Mouse (Mus musculus) right cerebral cortex, postnatal 25 days (tissue): ENCODE measurements at regions not wholly inside any gene's neighbourhood (a gene's known extent, or its start where the extent isn't known, plus 50 kb on each side); places are given as distances from the start of the nearest gene placed in this dataset.

Source experiments
- DNase-seq: peaks from one replicate; pipeline ENCODE4 v3.0.0; 2022

DNA sequence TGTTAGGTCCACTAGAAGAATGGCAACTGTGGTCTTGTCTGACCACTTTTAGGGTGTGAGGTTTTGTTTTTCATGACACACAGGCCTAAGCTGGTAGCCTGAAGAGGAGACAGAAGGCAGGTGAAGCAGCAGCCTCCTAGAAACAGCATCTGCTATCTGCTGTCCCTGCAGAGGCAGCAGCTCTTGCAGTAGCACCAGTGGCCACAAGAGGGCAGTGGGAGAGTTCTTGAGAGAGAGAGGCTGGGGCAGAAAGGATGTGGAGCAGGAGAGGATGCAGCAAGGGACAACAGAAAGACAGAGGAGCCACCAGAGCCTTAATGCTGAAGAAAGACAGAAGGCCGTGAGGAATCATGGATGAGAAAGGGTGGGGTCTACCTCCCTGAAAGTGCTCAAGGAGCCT, 88.1 kb upstream of the Usp51 start:
- peak; percentile 64 for DNase-seq

DNA sequence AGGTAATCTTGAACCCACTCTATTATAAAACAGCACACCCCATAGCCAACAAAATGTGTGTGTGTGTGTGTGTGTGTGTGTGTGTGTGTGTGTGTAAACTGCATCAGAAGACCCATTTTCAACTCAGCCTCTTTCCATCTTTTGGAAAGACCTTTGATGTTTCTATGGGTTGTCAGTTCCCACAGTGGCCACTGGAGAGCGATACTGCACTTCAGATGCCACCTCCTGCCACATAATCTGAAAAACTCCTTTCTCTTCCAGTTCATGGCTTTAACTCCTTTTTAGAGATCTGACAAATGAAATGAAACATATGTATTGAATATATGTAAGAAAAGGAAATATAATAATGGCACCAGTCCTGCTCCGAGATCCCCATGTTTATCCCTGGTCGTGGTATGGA, 79.3 kb upstream of the Usp51 start:
- DNase-seq = no peak

DNA sequence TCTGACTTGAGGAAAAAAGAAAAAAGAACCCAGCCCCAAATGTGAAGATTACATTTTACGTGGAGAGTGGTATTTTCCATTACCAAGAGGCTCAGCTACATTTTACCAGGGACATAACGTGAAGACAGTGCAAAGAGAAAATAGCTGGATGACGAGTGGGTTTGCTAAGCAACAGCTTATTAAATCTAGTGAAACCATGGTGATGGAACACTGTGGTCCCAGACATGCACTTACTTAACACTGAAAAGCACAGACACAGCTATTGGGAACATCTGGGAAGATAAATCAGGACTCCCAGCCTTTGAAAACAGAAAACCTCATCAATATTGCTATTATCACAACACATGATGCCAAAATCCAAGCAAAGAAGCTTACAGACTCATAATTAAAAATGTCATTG, 60.1 kb upstream of the Usp51 start:
- no peak for DNase-seq
